Comparison of ENCODE assay signal across 9 mouse cellular contexts in genomic region chr3:131703134-131703533, GRCm38 (mm10).
DNase-seq lines count a peak whose midpoint lies in the region; ATAC-seq and TF ChIP-seq lines count a peak whose summit lies in the region.
"Had no signal": no experiment of that assay in that cellular context is flagged by ENCODE, and none has a peak within 500 bp of the region (broad histone marks: within the 10 kb centered on the region; RNA-seq: fewer than 3 reads in every experiment).

No protein-coding gene starts in this region.

- no peak overlapping the region for H3K4me2 ChIP-seq in heart, postnatal 0 days (ENCODE audit: low read depth, low read length)
- no peak overlapping the region for H3K4me2 ChIP-seq in heart, embryonic 12.5 days
- no peak overlapping the region for H3K4me2 ChIP-seq in midbrain, postnatal 0 days (ENCODE audit: low read depth, low read length, poor library complexity, severe bottlenecking)
- H3K4me2 ChIP-seq: midbrain, embryonic 13.5 days had no signal

- peak; percentile 41 for TF ChIP-seq CTCF in heart, postnatal 0 days (IDR thresholded peaks at IDR 0.05; ENCODE audit: low read depth)
- peak; percentile 71 for TF ChIP-seq CTCF in midbrain, postnatal 0 days (IDR thresholded peaks at IDR 0.05)

- DNase-seq in heart, postnatal 0 days (ENCODE audit: low spot score), result no peak
- DNase-seq in midbrain, postnatal 0 days (ENCODE audit: low spot score), result peak; percentile 61
- DNase-seq in midbrain, embryonic 10.5 days (ENCODE audit: low spot score), result no peak
- peak; percentile 19 to 55 for DNase-seq in cerebellum, postnatal 25 days
- DNase-seq in lung, postnatal 36 days, result peak; percentile 45
- DNase-seq in hindbrain, embryonic 10.5 days (ENCODE audit: low spot score), result no peak
- DNase-seq in B cell, adult 2 months, result no peak

- H3K4me1 ChIP-seq in heart, postnatal 0 days (ENCODE audit: control insufficient read depth, insufficient read depth), result no peaks in the 10 kb centered on the region
- H3K4me1 ChIP-seq in heart, embryonic 12.5 days (replicated peaks), result no peaks in the 10 kb centered on the region
- no peaks in the 10 kb centered on the region for H3K4me1 ChIP-seq in midbrain, postnatal 0 days (ENCODE audit: insufficient read depth, low read length)
- no peaks in the 10 kb centered on the region for H3K4me1 ChIP-seq in midbrain, embryonic 10.5 days
- H3K4me1 ChIP-seq in hindbrain, embryonic 10.5 days (replicated peaks), result no peaks in the 10 kb centered on the region
- H3K4me1 ChIP-seq: midbrain, embryonic 13.5 days had no signal

- H3K4me3 ChIP-seq in heart, postnatal 0 days (ENCODE audit: low read depth, low read length), result no peak overlapping the region
- no peak overlapping the region for H3K4me3 ChIP-seq in heart, embryonic 12.5 days
- H3K4me3 ChIP-seq in midbrain, postnatal 0 days (ENCODE audit: low read depth, low read length), result no peak overlapping the region
- no peak overlapping the region for H3K4me3 ChIP-seq in midbrain, embryonic 10.5 days
- H3K4me3 ChIP-seq in hindbrain, embryonic 10.5 days, result no peak overlapping the region
- H3K4me3 ChIP-seq: midbrain, embryonic 13.5 days had no signal

- H3K27ac ChIP-seq in heart, postnatal 0 days (ENCODE audit: low read depth), result no peak overlapping the region
- H3K27ac ChIP-seq in heart, embryonic 12.5 days (ENCODE audit: poor library complexity, severe bottlenecking), result no peak overlapping the region
- no peak overlapping the region for H3K27ac ChIP-seq in midbrain, postnatal 0 days (ENCODE audit: low read depth, low read length)
- no peak overlapping the region for H3K27ac ChIP-seq in midbrain, embryonic 10.5 days (replicated peaks)
- no peak overlapping the region for H3K27ac ChIP-seq in hindbrain, embryonic 10.5 days
- H3K27ac ChIP-seq: midbrain, embryonic 13.5 days had no signal

- H3K9ac ChIP-seq in heart, postnatal 0 days (replicated peaks; ENCODE audit: low read depth, low read length), result no peak overlapping the region
- no peak overlapping the region for H3K9ac ChIP-seq in heart, embryonic 12.5 days
- H3K9ac ChIP-seq in midbrain, postnatal 0 days (replicated peaks; ENCODE audit: low read length, poor library complexity, severe bottlenecking), result no peak overlapping the region
- H3K9ac ChIP-seq: midbrain, embryonic 13.5 days had no signal

- TF ChIP-seq EP300 in heart, postnatal 0 days (IDR thresholded peaks at IDR 0.05; ENCODE audit: low read depth), result no peak

- ATAC-seq in heart, postnatal 0 days (ENCODE audit: insufficient read depth, low read depth), result no peak
- no peak for ATAC-seq in heart, embryonic 12.5 days (ENCODE audit: insufficient number of reproducible peaks, low FRiP score)
- no peak for ATAC-seq in midbrain, postnatal 0 days (ENCODE audit: low FRiP score)
- ATAC-seq: midbrain, embryonic 13.5 days had no signal

- no peaks in the 10 kb centered on the region for H3K36me3 ChIP-seq in heart, postnatal 0 days (replicated peaks; ENCODE audit: control insufficient read depth, insufficient read depth, low read length)
- H3K36me3 ChIP-seq in heart, embryonic 12.5 days, result no peaks in the 10 kb centered on the region
- no peaks in the 10 kb centered on the region for H3K36me3 ChIP-seq in midbrain, postnatal 0 days (ENCODE audit: insufficient read depth, low read length)
- no peaks in the 10 kb centered on the region for H3K36me3 ChIP-seq in midbrain, embryonic 10.5 days
- no peaks in the 10 kb centered on the region for H3K36me3 ChIP-seq in hindbrain, embryonic 10.5 days
- H3K36me3 ChIP-seq: midbrain, embryonic 13.5 days had no signal

- no peaks in the 10 kb centered on the region for H3K27me3 ChIP-seq in heart, postnatal 0 days (ENCODE audit: control insufficient read depth, insufficient read depth, low read length)
- H3K27me3 ChIP-seq in heart, embryonic 12.5 days (replicated peaks), result no peaks in the 10 kb centered on the region
- no peaks in the 10 kb centered on the region for H3K27me3 ChIP-seq in midbrain, postnatal 0 days (ENCODE audit: insufficient read depth, low read length)
- H3K27me3 ChIP-seq in midbrain, embryonic 10.5 days (ENCODE audit: low read depth, poor library complexity, severe bottlenecking), result no peaks in the 10 kb centered on the region
- H3K27me3 ChIP-seq in hindbrain, embryonic 10.5 days (ENCODE audit: insufficient read depth, poor library complexity, severe bottlenecking), result no peaks in the 10 kb centered on the region
- H3K27me3 ChIP-seq: midbrain, embryonic 13.5 days had no signal

- no peaks in the 10 kb centered on the region for H3K9me3 ChIP-seq in heart, postnatal 0 days (replicated peaks; ENCODE audit: control insufficient read depth, low read length)
- H3K9me3 ChIP-seq in heart, embryonic 12.5 days (replicated peaks), result no peaks in the 10 kb centered on the region
- H3K9me3 ChIP-seq in midbrain, postnatal 0 days (ENCODE audit: low read length), result no peaks in the 10 kb centered on the region
- no peaks in the 10 kb centered on the region for H3K9me3 ChIP-seq in midbrain, embryonic 10.5 days (replicated peaks)
- no peaks in the 10 kb centered on the region for H3K9me3 ChIP-seq in hindbrain, embryonic 10.5 days
- H3K9me3 ChIP-seq: midbrain, embryonic 13.5 days had no signal

Comparison
In these comparisons a context has a peak if more than half of its experiments do, and no peak if none do; other contexts are left out.
1. DNase-seq: peak in midbrain, postnatal 0 days (single experiment), cerebellum, postnatal 25 days (2 of 2) and lung, postnatal 36 days (single experiment); none in heart, postnatal 0 days (single experiment), midbrain, embryonic 10.5 days (single experiment), hindbrain, embryonic 10.5 days (single experiment) and B cell, adult 2 months (0 of 2).